ENCODE assay signal across 7 mouse cellular contexts in genomic region chr13:114387521-114388171, GRCm38 (mm10). TPM values are rescaled to one million over a fixed set of nuclear protein-coding genes. Genes with fewer than 3 reads are reported as not detected.
A peak's percentile ranks its signal among the peaks of the same experiment; 100 is the strongest.
DNase-seq lines count a peak whose midpoint lies in the region; ATAC-seq lines count a peak whose summit lies in the region.

No protein-coding gene starts in this region.

- H3K27me3 ChIP-seq in intestine, embryonic 16.5 days (replicated peaks; ENCODE audit: control insufficient read depth, insufficient read depth, low read length), result no peaks in the 10 kb centered on the region
- no peaks in the 10 kb centered on the region; the same call in 1 of the 2 replicates for H3K27me3 ChIP-seq in midbrain, embryonic 11.5 days (ENCODE audit: control insufficient read depth, insufficient read depth, low read length)

- ATAC-seq in intestine, embryonic 16.5 days, result peak; percentile 89
- ATAC-seq in midbrain, embryonic 11.5 days (ENCODE audit: low FRiP score), result peak; percentile 94

- DNase-seq in adrenal gland, adult 2 months, result peak; percentile 94
- DNase-seq in embryo, embryonic 11.5 days (ENCODE audit: low read depth, low spot score), result peak; percentile 82
- peak; percentile 92 to 97 for DNase-seq in gastrocnemius, postnatal 4 days (ENCODE audit: low spot score in 2 of 2)
- DNase-seq in left cerebral cortex, postnatal 36 days (ENCODE audit: low spot score in 2 of 2), result peak; percentile 93 to 95
- DNase-seq in midbrain, embryonic 11.5 days (ENCODE audit: low spot score, missing footprints), result peak; percentile 99
- peak; percentile 84 for DNase-seq in skeletal muscle tissue, adult 2 months (ENCODE audit: low read depth, low spot score)

- no peaks in the 10 kb centered on the region for H3K36me3 ChIP-seq in intestine, embryonic 16.5 days (ENCODE audit: control insufficient read depth, insufficient read depth, low read length)
- 0 out of 2 replicates have a peak, but pooled peaks cover 2% of the 10 kb centered on the region for H3K36me3 ChIP-seq in midbrain, embryonic 11.5 days (ENCODE audit: control insufficient read depth, insufficient read depth, low read length)

- H3K4me3 ChIP-seq in intestine, embryonic 16.5 days (ENCODE audit: low read length), result peak overlapping the region; percentile 88
- H3K4me3 ChIP-seq in midbrain, embryonic 11.5 days (ENCODE audit: low read depth, low read length), result peak overlapping the region; percentile 70

- intact Hi-C loops in left cerebral cortex, postnatal 36 days (cut with DNase I), result no loop called here

- peaks cover 6% of the 10 kb centered on the region; the same call in 1 of the 2 replicates for H3K4me1 ChIP-seq in intestine, embryonic 16.5 days (ENCODE audit: control insufficient read depth, insufficient read depth, low read length)
- no peaks in the 10 kb centered on the region; the same call in 1 of the 2 replicates for H3K4me1 ChIP-seq in midbrain, embryonic 11.5 days (ENCODE audit: control insufficient read depth, insufficient read depth, low read length)

- H3K27ac ChIP-seq in intestine, embryonic 16.5 days (ENCODE audit: low read length), result peak overlapping the region; percentile 70
- peak overlapping the region; percentile 58; the same call in 1 of the 2 replicates for H3K27ac ChIP-seq in midbrain, embryonic 11.5 days (ENCODE audit: low read depth, low read length)

- no peaks in the 10 kb centered on the region for H3K9me3 ChIP-seq in intestine, embryonic 16.5 days (ENCODE audit: control insufficient read depth, low read length)
- H3K9me3 ChIP-seq in midbrain, embryonic 11.5 days (ENCODE audit: control insufficient read depth, low read length), result no peaks in the 10 kb centered on the region; the same call in 1 of the 2 replicates

- H3K4me2 ChIP-seq in intestine, embryonic 16.5 days (ENCODE audit: low read depth, low read length), result peak overlapping the region; percentile 63
- H3K4me2 ChIP-seq in midbrain, embryonic 11.5 days, result peak overlapping the region; percentile 55

- WGBS in intestine, embryonic 16.5 days, result under 1% methylated on average over 37 of the region's 37 CpGs
- under 1% methylated on average over 37 of the region's 37 CpGs for WGBS in midbrain, embryonic 11.5 days

- peak overlapping the region; percentile 87 for H3K9ac ChIP-seq in intestine, embryonic 16.5 days (ENCODE audit: low read depth, low read length)
- H3K9ac ChIP-seq in midbrain, embryonic 11.5 days (ENCODE audit: low read length), result peak overlapping the region; percentile 82

RNA-seq across cellular contexts. Expression of gene Ndufs4, which starts 0.4 kb away (rescaled TPM):
- total RNA-seq in adrenal gland, adult 2 months (2021), result 100 to 1,000 TPM; 180 to 234 TPM
- 37.9 and 55.0 TPM in 2 replicates for polyA plus RNA-seq in adrenal gland, adult 2 months (2012; rRNA removed)
- total RNA-seq in gastrocnemius, postnatal 4 days (2021), result 100 to 1,000 TPM; 268 to 304 TPM
- polyA plus RNA-seq in intestine, embryonic 16.5 days (2015; fragmentation: Nextera tagmentation; extraction: Ambion mirVana), result 309 and 322 TPM in 2 replicates
- 100 to 1,000 TPM; 143 to 160 TPM for total RNA-seq in left cerebral cortex, postnatal 36 days (2021)
- 340 and 357 TPM in 2 replicates for polyA plus RNA-seq in midbrain, embryonic 11.5 days (2014; fragmentation: Nextera tagmentation; extraction: Ambion mirVana)

Comparison
In these comparisons a context has a peak if more than half of its experiments do, and no peak if none do; other contexts are left out.
1. Peak in every context shown above with its lines: DNase-seq, ATAC-seq, H3K4me3 ChIP-seq and H3K27ac ChIP-seq.